ENCODE assay signal across 35 mouse cellular contexts in the genomic region with DNA sequence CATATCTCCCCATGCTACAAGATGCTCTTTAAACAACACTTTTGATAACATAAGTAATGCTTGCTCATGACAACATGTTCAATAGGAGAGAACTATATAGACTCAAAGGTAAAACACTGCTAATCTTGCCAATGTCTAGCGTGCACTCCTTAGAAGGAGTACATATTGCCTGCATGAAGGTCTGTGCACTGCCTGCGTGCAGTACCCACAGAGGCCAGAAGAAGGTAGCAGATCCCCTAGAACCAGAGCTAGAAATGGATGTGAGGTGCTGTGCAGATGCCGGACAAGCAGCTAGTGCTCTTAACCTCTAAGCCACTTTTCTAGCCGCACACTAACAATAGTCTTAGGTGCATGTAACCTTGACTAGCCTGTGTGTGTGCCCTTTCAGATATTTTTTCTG. TPM values are rescaled to one million over a fixed set of nuclear protein-coding genes. Genes with fewer than 3 reads are reported as not detected.
DNase-seq lines count a peak whose midpoint lies in the region; ATAC-seq and TF ChIP-seq lines count a peak whose summit lies in the region.
"Had no signal": no experiment of that assay in that cellular context is flagged by ENCODE, and none has a peak within 500 bp of the region (broad histone marks: within the 10 kb centered on the region; RNA-seq: fewer than 3 reads in every experiment).

No protein-coding gene starts in this region.

- TF ChIP-seq CTCF in forebrain, postnatal 0 days (IDR thresholded peaks at IDR 0.05; ENCODE audit: low read depth) = peak; percentile 40
- TF ChIP-seq CTCF in liver, embryonic 14.5 days (IDR thresholded peaks at IDR 0.05; ENCODE audit: low read depth) = 0 out of 2 replicates have a peak, but pooled peaks have one; percentile 12

- DNase-seq in forebrain, postnatal 0 days = no peak
- DNase-seq in liver, embryonic 14.5 days (ENCODE audit: low read depth in 3 of 3, low spot score in 3 of 3) = no peak
- DNase-seq in liver = no peak
- peak; percentile 58 for DNase-seq in R1 (ENCODE audit: low read depth, low spot score)
- no peak for DNase-seq in heart, postnatal 4 days
- DNase-seq in gastrocnemius, adult 8-10 months (ENCODE audit: low spot score in 2 of 2) = no peak
- DNase-seq: adrenal gland, postnatal 10 days; cerebellum, adult 18-20 months; cerebellum, postnatal 14 days; gastrocnemius, adult 2 months; kidney, adult 11 months; lung, postnatal 10 days; midbrain, embryonic 14.5 days; retina, postnatal 1 day; right cerebral cortex, postnatal 25 days; spleen, adult 18-20 months; thymus, postnatal 25 days had no signal

- H3K4me2 ChIP-seq in forebrain, postnatal 0 days (ENCODE audit: low read depth) = no peak overlapping the region
- H3K4me2 ChIP-seq in forebrain, embryonic 13.5 days = no peak overlapping the region
- H3K4me2 ChIP-seq in liver, embryonic 14.5 days (ENCODE audit: low read depth) = no peak overlapping the region
- H3K4me2 ChIP-seq: embryonic facial prominence, embryonic 13.5 days; forebrain, embryonic 12.5 days; limb, embryonic 12.5 days; neural tube, embryonic 13.5 days had no signal

- H3K9me3 ChIP-seq in forebrain, postnatal 0 days (ENCODE audit: low read length) = no peaks in the 10 kb centered on the region
- no peaks in the 10 kb centered on the region for H3K9me3 ChIP-seq in forebrain, embryonic 13.5 days (replicated peaks)
- H3K9me3 ChIP-seq in liver, embryonic 14.5 days (ENCODE audit: control insufficient read depth, low read length) = no peaks in the 10 kb centered on the region
- H3K9me3 ChIP-seq: embryonic facial prominence, embryonic 13.5 days; forebrain, embryonic 12.5 days; heart, embryonic 10.5 days; limb, embryonic 12.5 days; neural tube, embryonic 13.5 days had no signal

- no peak overlapping the region for H3K4me3 ChIP-seq in forebrain, postnatal 0 days (ENCODE audit: low read depth, low read length)
- H3K4me3 ChIP-seq in forebrain, embryonic 13.5 days = no peak overlapping the region
- no peak overlapping the region for H3K4me3 ChIP-seq in liver, embryonic 14.5 days (ENCODE audit: insufficient read depth in 1 of 2, low read depth in 2 of 2, low read length in 2 of 2)
- H3K4me3 ChIP-seq: embryonic facial prominence, embryonic 13.5 days; erythroblast, embryonic 14.5 days; forebrain, embryonic 12.5 days; gastrocnemius, adult 2 months; heart, embryonic 10.5 days; limb, embryonic 12.5 days; myocyte; neural tube, embryonic 13.5 days had no signal

- no peak for TF ChIP-seq EP300 in liver, embryonic 14.5 days (IDR thresholded peaks at IDR 0.05; ENCODE audit: low read depth)

- peaks cover 7% of the 10 kb centered on the region for H3K27me3 ChIP-seq in forebrain, postnatal 0 days (ENCODE audit: insufficient read depth, low read length)
- H3K27me3 ChIP-seq in forebrain, embryonic 13.5 days = no peaks in the 10 kb centered on the region
- H3K27me3 ChIP-seq in liver, embryonic 14.5 days (ENCODE audit: control insufficient read depth, insufficient read depth, low read length) = no peaks in the 10 kb centered on the region
- H3K27me3 ChIP-seq: embryonic facial prominence, embryonic 13.5 days; forebrain, embryonic 12.5 days had no signal

- no peaks in the 10 kb centered on the region for H3K36me3 ChIP-seq in forebrain, postnatal 0 days (ENCODE audit: insufficient read depth)
- no peaks in the 10 kb centered on the region for H3K36me3 ChIP-seq in forebrain, embryonic 13.5 days (ENCODE audit: poor library complexity, severe bottlenecking)
- no peaks in the 10 kb centered on the region for H3K36me3 ChIP-seq in liver, embryonic 14.5 days (replicated peaks; ENCODE audit: control insufficient read depth, insufficient read depth, low read depth)
- H3K36me3 ChIP-seq: embryonic facial prominence, embryonic 13.5 days; forebrain, embryonic 12.5 days; heart, embryonic 10.5 days; limb, embryonic 12.5 days; neural tube, embryonic 13.5 days had no signal

- 95% methylated on average over 4 of the region's 4 CpGs for WGBS in forebrain, postnatal 0 days
- WGBS in forebrain, embryonic 13.5 days = 95% methylated on average over 4 of the region's 4 CpGs
- WGBS in liver, embryonic 14.5 days (ENCODE audit: insufficient replicate concordance) = 74% methylated on average over 4 of the region's 4 CpGs

- ATAC-seq in forebrain, postnatal 0 days = 0 out of 2 replicates have a peak, but pooled peaks have one; percentile 23
- no peak for ATAC-seq in forebrain, embryonic 13.5 days
- no peak for ATAC-seq in liver, embryonic 14.5 days (ENCODE audit: insufficient read depth)
- ATAC-seq in monocyte, adult 5-6 weeks (replicated peaks; ENCODE audit: insufficient number of reproducible peaks, low FRiP score, low TSS enrichment, poor library complexity, severe bottlenecking) = peak; percentile 24; the same call in 1 of the 2 replicates
- ATAC-seq: hindbrain, embryonic 16.5 days had no signal

- no peak overlapping the region for H3K27ac ChIP-seq in forebrain, postnatal 0 days (ENCODE audit: low read depth, low read length)
- no peak overlapping the region for H3K27ac ChIP-seq in forebrain, embryonic 13.5 days
- no peak overlapping the region for H3K27ac ChIP-seq in liver, embryonic 14.5 days
- H3K27ac ChIP-seq: embryonic facial prominence, embryonic 13.5 days; forebrain, embryonic 12.5 days; gastrocnemius, adult 2 months; heart, embryonic 10.5 days; kidney, postnatal 0 days; limb, embryonic 12.5 days; neural tube, embryonic 13.5 days had no signal

- H3K4me1 ChIP-seq in forebrain, postnatal 0 days (ENCODE audit: insufficient read depth) = no peaks in the 10 kb centered on the region
- no peaks in the 10 kb centered on the region for H3K4me1 ChIP-seq in forebrain, embryonic 13.5 days
- no peaks in the 10 kb centered on the region for H3K4me1 ChIP-seq in liver, embryonic 14.5 days (replicated peaks; ENCODE audit: control insufficient read depth in 2 of 2, insufficient read depth in 2 of 2, low read length in 1 of 2)
- H3K4me1 ChIP-seq: embryonic facial prominence, embryonic 13.5 days; heart, embryonic 10.5 days; limb, embryonic 12.5 days had no signal

- no peak overlapping the region for H3K9ac ChIP-seq in forebrain, postnatal 0 days
- no peak overlapping the region for H3K9ac ChIP-seq in forebrain, embryonic 13.5 days
- H3K9ac ChIP-seq in liver, embryonic 14.5 days (replicated peaks) = no peak overlapping the region
- H3K9ac ChIP-seq: embryonic facial prominence, embryonic 13.5 days; forebrain, embryonic 12.5 days; limb, embryonic 12.5 days; neural tube, embryonic 13.5 days had no signal

RNA-seq across cellular contexts. Expression of gene 1700015F17Rik, which starts 13.2 kb away (rescaled TPM):
- not detected in 2 replicates for total RNA-seq in forebrain, postnatal 0 days (2014; rRNA removed)
- polyA plus RNA-seq in forebrain, postnatal 0 days (2015; fragmentation: Nextera tagmentation; extraction: Ambion mirVana) = 0.23 and 0.45 TPM in 2 replicates
- not detected in 2 replicates for polyA plus RNA-seq in forebrain, embryonic 13.5 days (2015; fragmentation: Nextera tagmentation; extraction: Ambion mirVana)
- polyA plus RNA-seq in liver, embryonic 14.5 days (2012; rRNA removed) = not detected in 2 replicates
- not detected in 2 replicates for polyA plus RNA-seq in liver, embryonic 14.5 days (2014; fragmentation: Nextera tagmentation; extraction: Ambion mirVana)
- total RNA-seq in monocyte, adult 5-6 weeks (2017) = not detected in 3 replicates
- total RNA-seq in heart, postnatal 4 days (2021) = not detected
- total RNA-seq in gastrocnemius, adult 8-10 months (2022) = not detected
- total RNA-seq: adrenal gland, postnatal 10 days; ES-E14; gastrocnemius, adult 2 months; hematopoietic stem cell, adult 5-6 weeks; layer of hippocampus, postnatal 25 days; megakaryocyte, adult 5-6 weeks had no signal
- polyA plus RNA-seq: embryonic facial prominence, embryonic 13.5 days; erythroblast, embryonic 14.5 days; forebrain, embryonic 12.5 days; heart, embryonic 10.5 days; heart, embryonic 16.5 days; hindbrain, embryonic 16.5 days; kidney, postnatal 0 days; large intestine, adult 2 months; limb, embryonic 12.5 days; liver, embryonic 16.5 days; midbrain, embryonic 14.5 days; myocyte; neural tube, embryonic 13.5 days had no signal

RNA-seq across cellular contexts. Expression of gene Cldn12, which starts 22.6 kb away (rescaled TPM):
- 17.8 and 22.5 TPM in 2 replicates for total RNA-seq in forebrain, postnatal 0 days (2014; rRNA removed)
- polyA plus RNA-seq in forebrain, postnatal 0 days (2015; fragmentation: Nextera tagmentation; extraction: Ambion mirVana) = 10.1 and 13.0 TPM in 2 replicates
- polyA plus RNA-seq in forebrain, embryonic 13.5 days (2015; fragmentation: Nextera tagmentation; extraction: Ambion mirVana) = 24.1 and 29.1 TPM in 2 replicates
- polyA plus RNA-seq in liver, embryonic 14.5 days (2012; rRNA removed) = 4.7 and 5.3 TPM in 2 replicates
- 5.9 and 6.8 TPM in 2 replicates for polyA plus RNA-seq in liver, embryonic 14.5 days (2014; fragmentation: Nextera tagmentation; extraction: Ambion mirVana)
- total RNA-seq in monocyte, adult 5-6 weeks (2017) = 1.6 to 2.1 TPM (median 2.0 TPM) in 3 replicates
- 10 to 100 TPM; 15.1 to 16.6 TPM for total RNA-seq in heart, postnatal 4 days (2021)
- 10 to 100 TPM; 12.1 to 15.5 (median 14.1) TPM for total RNA-seq in gastrocnemius, adult 8-10 months (2022)
- polyA plus RNA-seq: erythroblast, embryonic 14.5 days had no signal

Comparison
In these comparisons a context has a peak if more than half of its experiments do, and no peak if none do; other contexts are left out.
1. ATAC-seq: peak in forebrain, postnatal 0 days (single experiment) and monocyte, adult 5-6 weeks (single experiment); none in forebrain, embryonic 13.5 days (single experiment) and liver, embryonic 14.5 days (single experiment).